Mouse (Mus musculus) spleen, embryonic (tissue): Measurements from ENCODE around the gene Nckap5.
"Not testable (repeated sequence)": the region's sequence is repeated elsewhere in the genome, so short reads cannot be mapped to it uniquely, and the experiment has no call there.

Source experiments
- CTCF ChIA-PET: fragments of 350-600 bp; sonication (Branson Sonifier 250); formaldehyde crosslinking; loops from one replicate; lab custom pipeline; 2022; lab: Charles Lee

Nckap5 gene

DNA sequence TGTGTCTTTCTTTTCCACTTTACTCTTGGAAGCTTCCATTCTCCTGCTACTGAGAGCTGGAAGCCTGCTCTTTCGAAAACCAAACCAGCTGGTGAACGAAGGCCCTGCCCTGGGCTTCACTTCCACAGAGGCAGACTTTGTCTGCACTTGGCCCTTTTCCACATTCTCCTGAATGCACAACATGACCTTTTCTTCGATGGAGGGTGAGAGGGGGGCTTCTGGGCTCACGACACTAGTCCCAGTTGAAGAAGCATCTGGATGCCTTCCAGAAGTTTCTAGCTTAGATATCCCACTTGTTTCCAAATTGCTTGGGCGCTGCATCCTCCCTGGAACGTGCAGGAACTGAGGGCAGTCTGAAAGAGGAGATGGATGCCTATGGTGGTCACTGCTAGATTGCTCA is 806.1 kb downstream of the Nckap5 start:
- CTCF ChIA-PET = no interaction called here

DNA sequence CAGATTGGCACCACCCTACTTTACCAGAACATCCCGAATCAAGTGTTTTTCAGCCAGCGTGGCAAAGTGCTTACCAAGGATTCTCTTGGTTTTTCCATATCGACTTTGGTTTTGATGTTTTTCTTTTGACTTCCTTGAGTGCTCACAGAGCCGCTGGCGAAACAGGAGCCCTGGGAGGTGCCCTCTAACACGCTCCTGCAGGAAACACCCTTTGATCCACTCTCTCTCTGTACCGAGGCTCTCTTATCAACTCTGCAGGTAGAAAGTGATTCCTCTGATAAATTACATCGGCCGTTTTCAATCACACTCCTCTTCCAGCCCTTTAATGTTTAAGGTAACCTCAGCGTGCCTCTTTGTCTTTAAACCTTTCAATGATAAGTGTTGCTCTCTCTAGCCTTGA is 807.6 kb downstream of the Nckap5 start:
- CTCF ChIA-PET = no interaction called here

DNA sequence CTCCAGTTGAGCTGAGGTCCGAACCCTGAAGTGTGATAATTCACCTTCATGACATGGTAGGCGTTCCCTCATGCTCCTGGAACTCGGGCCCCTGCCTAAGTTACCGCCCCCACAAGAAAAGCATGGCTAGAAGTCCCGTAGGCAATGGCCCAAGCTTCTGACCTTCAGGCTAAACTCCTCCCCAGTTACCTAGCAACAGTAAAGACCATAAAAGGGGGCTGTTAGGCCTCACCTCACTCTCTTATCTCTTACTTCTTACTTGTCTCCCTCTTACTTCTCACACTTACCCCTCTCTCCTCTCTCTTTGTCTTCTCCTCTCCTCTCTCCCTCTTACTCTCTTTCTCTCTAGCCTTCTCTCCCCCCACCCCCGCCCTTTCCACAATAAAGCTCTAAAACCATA is 811.9 kb downstream of the Nckap5 start:
- CTCF ChIA-PET = not testable (repeated sequence)

DNA sequence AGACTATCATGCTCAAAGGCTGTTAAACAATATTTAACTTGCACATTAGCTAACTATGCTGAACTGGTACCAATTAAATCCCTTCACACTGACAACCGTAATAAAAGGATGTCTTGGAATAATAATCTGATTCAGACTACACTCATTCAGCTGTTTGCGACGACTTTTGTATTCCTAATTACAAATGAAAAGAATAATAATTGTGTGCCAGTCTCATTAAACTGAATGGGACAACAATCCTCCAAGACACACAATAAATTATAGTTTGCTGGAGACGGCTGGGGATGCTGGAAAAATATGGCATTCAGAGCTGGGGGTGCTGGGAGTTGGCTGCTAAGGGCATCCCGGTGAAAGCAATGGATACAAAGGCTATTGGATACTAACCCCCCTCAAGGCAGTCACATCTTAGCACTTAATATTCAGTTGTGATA is 818.9 kb downstream of the Nckap5 start:
- CTCF ChIA-PET = no interaction called here

DNA sequence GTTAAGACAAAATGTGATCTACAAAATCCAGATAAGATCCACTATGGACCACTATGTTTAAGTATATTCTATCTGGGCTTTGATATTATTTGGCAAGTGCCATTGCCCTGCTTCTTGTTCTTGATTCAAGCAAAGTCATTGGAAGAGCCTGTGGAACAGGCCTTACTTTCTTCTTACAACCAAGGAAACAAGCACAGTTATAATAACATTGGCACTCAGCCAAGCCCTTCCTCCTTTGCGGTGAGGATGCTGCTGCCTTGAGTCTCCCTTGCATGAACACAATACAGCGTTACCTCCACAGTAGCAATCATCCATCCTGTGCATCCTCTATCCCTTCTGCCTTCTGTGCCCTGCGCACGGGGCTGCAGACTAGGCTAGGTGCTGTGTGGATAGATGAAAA is 823.0 kb downstream of the Nckap5 start:
- CTCF ChIA-PET = no interaction called here

DNA sequence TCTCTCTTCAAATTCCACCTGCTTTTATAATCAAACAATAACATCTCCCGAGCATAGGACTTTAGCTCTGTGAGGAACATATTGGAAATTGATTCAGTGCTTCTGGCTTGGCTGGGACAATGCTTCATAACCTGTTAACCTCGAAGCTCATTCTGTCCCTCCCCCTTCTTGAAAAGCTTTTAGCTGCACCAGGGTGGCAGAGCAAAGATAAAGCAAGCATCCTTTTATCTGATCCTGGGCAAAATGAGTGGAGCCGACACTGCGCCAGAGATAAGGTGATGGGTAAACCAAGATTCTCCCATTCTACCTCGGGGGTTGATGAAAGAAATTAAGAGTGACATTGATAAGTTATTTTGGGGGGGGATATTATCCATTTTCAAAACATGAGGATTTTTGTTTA is 824.9 kb downstream of the Nckap5 start:
- CTCF ChIA-PET = no interaction called here

DNA sequence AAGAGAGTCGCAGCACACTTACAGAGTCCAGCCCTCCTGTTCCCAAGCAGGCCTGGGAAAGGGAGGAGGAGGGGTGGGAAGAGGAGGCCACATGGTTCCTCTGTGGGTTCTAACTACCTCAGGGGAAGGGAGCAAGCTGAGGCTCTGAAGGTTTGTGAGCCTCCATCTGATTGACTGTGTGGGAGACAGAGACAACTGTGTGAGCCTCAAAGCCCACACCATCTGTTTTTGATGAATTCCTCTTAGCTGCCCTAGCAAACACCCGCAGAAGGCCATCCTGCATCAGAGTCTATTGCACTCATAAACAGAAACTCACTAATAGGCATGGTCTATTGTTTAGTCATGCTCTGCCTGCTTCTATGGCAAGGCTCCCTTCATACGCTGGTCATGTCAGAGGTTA is 834.1 kb downstream of the Nckap5 start:
- CTCF ChIA-PET = no interaction called here

DNA sequence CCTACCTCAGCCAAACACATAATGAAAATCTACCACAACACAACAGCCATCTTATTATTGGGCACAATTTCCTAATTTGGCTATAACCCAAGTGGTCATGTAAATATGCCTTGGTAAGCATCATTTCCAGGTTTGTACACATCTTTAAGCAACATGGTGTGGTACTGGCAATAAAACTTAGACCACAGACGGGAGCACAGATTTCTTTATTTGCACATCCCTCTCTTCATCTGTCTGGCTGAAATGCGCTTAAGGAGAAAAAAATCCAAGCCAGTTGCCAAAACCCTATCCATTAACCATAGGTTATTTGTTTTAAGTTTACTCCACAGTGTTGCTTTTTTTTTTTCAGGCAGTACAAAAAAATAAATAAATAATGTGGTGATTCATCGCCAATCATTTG is 842.8 kb downstream of the Nckap5 start:
- CTCF ChIA-PET = no interaction called here

DNA sequence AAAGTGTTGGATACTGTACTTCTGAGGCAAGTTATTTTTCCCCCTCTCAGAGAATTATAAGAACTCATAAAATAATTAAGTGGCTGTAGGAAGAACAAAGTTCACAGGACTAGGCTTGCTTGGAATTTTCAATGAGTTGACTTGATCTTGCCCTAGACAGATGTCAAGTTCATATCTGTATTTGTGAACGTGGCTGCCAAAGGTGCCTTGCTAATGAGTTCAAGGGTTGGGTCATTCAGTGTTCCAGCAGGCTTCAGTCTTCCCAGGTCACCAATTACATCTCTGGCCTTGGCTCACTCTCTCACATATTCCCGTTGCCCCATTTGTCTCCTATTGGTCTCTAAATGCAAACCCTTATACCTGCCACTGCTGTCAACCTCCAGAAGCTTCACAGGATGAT is 846.0 kb downstream of the Nckap5 start:
- CTCF ChIA-PET = no interaction called here

DNA sequence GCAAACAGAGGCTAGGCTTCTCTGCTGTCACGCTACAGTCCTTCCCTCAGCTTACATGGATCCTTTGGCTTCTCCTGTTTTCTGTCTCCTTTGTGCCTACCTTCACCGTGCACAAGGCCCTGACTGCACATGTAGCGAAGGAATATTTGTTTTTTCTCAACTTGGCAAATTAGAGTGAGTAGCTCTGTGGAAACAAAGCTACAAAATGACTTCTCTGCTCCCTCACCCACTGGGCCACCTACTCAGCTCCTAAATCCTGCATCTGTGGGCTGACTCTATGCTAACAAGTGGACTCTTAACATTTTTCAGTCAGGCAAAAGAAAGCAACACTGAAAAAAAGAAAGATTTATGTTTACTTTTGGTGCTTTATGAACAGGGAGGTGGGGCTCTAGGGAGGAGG is 856.0 kb downstream of the Nckap5 start:
- CTCF ChIA-PET = no interaction called here

DNA sequence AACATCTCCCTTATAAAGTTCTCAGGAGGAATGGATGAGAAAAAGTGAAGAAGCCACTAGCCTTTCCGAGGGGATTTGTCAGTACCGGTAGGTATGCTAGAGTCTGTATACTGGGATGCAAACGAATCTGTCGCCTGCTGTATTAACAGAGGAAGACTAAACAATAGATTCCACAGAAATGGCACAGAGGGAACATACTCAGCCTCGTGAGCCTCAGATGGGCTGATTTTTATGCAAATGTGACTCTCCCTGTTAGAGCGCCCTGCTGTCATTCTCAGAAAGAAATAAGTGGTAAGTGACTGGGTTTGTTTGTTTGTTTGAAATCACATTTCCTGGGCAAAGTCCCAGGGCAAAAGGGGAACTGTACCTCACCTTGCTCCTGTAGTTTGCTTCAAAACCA is 858.7 kb downstream of the Nckap5 start:
- CTCF ChIA-PET = no interaction called here

DNA sequence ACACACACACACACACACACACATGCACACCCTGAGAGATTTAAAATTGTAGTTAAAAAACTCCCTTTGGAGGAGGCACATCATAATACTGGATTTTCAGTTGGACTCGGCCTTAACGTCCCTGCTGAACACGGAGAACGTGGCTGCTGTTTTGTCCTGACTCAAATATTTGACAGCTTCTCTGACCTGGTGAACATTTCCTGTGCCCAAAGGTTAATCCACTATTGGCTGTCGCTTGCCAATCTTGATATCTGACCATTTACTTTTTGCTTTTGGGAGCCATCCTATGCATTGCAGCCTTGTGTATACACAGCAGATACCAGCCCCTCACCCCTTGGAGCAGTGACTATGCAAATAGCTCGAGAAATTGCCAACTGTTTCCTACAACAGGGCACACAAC is 862.9 kb downstream of the Nckap5 start:
- CTCF ChIA-PET = no interaction called here

DNA sequence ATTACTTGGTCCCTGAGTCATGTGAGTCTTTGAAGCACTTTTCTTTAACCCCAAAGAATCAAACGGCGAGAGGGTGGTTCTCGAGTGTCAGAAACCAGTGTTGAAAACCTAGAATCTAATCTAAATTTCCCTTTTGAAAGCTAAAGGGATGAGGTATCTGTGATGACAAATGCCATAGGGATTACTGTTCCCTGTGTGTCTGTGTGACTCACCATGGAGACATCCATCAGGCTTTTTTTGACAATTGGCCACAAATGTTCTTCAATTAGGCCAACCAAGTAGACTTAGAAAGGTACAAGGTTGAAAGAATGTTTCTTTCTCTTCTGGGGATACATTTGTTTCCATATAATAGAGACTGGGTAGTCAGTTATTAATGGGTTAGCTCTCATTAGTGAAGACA is 879.6 kb downstream of the Nckap5 start:
- CTCF ChIA-PET = no interaction called here

DNA sequence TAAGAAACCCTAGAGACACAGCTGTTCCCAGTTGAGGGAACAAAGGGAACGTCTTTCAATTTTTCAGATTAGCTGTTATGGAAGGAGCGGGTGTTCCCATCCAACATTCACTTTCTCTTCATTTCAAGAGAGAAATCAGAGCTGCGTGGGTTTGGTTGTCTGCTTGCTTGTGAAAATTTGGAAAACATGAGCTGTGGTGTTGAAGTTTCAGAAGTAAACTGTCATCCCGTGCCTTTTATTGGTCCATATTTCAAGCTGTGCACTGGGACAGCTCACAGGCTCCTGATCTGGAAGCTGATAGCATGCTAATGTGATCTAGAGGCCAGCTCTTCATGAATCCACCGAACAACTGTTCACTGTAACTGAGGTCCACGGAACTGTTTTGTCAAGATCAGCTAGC is 881.5 kb downstream of the Nckap5 start:
- CTCF ChIA-PET = no interaction called here

DNA sequence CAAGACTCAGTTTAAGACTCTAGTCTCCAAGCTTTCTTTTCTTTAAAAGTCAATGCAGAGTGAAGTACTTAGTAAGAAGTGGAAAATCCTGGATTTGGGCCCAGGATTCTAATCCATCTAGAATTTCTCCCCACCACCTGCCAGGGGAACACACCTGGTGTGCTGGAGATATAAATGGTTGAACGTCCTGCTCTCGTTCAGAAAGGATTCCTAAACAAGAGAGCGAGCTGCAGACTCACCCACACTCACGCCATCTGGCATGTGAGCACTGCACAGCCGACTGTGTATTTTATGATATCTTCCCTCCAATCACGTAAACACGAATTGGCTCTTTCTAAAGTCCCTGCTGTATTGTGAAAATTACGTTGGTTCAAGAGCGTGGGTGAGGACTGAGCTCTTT is 885.5 kb downstream of the Nckap5 start:
- CTCF ChIA-PET = no interaction called here

DNA sequence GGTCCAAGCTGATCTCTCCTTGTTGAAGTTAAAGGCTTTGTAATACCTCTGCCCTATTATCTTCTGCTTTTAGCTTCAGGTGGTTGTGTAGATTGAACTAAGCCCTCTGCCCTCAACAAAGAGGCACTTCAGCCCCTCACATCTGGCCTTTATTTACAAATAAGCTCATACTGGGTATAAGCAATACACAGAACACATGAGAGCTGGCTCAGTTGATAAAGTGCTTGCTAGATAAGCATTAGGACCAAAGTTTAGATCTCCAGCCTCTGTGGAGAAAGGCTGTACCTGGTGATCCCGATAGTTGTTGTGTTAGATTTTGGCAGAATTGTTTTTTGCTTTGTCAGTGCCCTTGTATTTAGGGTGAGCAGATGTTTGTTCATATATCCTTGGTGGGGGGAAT is 887.3 kb downstream of the Nckap5 start:
- CTCF ChIA-PET = no interaction called here

DNA sequence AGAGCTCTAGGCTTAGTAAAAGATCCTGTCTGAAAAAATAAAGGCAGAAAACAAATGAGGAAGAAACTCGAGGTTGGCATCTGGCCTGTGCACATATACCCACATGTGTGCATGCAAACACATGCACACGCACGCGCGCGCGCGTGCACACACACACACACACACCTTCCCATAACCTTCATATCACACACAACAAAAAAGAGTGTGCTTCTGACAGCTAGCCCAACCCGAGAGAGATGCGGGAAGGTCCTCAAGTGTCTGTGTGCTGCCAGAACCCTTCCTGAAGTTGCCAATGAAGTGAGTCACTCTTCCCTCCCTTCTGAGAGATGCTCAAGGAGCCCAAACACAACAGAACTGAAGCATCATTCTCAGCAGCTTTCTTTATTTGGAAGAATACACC is 905.1 kb downstream of the Nckap5 start:
- CTCF ChIA-PET = no interaction called here

DNA sequence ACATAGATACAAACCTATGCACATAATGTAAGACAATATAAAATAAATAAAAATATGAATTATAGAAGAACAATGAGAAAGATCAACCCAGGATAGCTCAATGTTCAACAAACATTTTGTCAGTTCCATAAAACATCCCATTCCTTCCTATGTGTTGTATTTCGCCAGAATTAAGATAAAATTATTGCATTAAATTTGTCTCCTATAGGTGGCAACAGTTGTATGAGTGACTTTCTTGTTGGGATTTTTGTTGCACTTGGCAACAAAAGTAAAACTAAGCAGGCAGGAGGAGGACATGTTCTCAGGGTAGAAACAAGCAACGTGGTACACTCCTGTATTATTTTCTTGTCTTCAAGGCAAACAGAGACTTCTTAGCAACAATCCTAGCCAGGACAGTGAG is 907.5 kb downstream of the Nckap5 start:
- CTCF ChIA-PET = no interaction called here

DNA sequence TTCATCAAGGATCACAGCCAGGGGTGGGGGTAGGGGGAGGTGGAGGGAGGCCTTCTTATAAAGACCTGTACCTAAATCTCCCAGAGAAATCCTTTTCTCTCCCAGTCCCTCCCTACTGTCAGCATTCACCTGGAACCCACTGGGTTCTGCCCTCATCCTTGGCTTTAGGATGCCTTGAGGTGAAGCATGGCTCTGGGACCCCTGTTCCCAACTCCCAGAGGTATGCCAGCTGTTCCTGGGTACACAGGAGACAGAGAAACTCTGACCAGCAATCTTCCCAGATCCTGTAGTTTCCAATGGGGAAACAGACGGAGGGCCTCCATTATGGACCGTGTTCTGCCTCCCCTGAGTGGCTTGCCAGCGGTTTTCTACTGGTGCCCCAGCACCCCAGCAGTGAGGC is 909.9 kb downstream of the Nckap5 start:
- CTCF ChIA-PET = no interaction called here

DNA sequence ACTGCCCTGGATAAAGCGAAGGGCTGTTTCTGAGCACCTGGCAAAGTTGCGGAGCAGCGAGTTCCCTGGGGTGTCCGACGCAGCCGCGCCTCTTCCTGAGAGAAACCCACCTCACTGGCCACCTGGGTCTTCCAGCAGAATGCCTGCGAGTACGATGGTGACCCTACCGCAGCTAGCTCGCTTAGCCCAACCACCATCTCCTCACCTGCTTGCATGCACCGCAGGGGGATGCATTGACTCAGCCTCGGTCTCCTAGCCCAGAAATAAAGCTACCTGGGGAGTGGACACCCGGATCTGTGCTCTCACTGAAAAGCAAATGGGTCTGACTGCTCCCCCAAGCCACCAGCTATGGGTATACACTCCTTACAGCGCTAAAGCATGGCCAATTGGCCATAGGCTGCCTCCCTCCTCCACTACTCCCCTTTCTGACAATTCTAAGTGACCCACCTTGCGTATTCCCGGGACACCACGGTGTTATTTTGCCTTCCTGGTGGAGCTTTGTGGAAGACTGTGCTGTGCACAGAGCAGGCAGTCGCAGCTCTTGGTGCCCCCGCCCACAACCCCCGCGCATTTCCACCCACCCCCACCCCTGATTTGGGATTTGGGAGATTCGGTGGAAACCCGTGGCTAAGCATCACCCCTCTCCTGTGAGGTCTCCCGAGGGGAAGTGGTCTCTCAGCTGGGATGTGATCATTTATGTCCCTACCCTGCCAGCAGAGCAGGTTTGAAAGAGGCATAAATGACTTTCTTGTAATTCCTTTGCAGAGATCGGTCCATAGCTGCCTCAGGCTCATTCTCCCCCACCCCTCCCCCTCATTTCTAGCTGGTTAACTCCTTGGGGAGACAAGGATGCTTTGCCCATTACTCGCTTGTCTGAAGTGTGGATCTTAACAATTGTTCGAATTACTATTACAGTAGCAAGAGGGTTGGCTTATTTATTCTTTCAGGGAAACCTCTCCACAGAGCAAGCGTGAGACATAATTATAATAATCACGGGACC is 917.7 kb downstream of the Nckap5 start, which contains the start of gene Lypd1:
Gene Lypd1, minus strand, starts transcription at position 501 of the 1,000 bp plus-strand sequence.
- CTCF ChIA-PET = no interaction called here

DNA sequence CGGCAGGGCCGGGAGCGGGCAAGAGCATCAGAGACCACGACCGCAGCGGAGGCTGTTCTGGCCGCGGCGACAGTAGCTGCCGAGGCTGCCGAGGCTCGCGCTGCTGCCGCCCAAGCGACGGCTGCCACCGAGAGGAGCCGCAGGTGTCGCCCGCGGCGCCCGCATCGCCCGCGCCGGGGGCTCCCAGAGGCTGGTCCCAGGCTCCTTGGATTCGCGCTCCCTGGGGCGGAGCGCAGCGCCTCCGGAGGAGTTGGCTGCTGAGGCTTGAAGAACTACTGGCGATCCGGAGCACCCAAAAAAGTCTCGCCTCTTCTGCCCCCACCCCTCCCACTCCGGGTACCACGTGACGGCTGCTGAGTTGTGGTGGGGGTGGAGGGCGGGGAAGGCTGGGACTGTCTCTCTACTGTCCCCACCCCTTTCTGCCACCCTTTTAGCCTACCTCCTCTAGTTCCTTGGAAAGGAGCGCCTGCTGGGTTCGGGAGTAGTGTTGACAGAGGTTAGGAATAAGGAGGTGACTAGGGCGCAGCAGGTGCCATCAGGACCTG is 918.6 kb downstream of the Nckap5 start:
- CTCF ChIA-PET = no interaction called here

DNA sequence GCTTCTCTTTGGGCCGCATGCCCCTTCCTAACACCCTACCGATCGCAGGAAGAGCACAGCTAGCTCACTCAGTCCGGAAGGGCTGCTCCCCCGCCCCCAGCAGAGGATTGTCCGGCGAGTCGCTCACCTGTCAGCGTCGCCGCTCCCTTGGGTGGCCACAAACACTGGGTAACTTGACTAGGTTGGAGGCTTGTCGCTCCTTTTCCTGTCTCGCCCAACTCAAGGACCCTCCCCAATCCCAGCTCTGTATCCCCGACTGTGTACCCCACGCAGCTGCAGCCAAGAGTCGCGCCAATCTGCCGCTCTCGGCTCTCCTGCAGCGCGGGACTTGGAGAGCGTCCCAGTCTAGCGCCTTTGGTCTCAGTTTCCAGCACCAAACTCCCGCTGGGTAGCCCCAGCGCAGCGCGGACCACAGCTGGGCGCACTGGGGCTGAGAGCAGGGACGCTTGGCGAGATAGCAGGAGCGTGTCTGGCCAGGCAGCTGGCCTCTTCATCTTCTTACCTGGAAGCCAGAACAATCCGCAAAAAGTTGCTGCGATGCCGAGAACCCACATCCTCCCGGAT is 919.2 kb downstream of the Nckap5 start:
- CTCF ChIA-PET = no interaction called here

DNA sequence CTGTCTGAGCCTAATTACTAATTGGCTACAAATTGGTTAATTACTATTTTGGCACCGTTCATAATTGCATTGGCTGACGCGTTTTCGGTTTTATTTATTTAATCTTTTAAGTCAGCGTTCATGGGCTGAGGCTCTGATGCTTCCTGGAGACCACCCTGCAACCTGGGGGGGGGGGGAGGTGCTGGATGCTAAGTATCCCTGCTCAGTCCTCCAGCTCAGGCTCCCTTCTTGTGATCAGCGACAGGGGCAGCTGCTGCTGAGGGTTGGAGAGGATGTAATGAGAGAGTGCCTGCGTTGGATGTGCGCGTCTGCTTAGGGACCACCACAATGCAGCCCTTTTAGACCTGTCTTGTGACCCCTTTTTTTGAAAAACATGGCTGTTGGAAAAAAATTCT is 919.7 kb downstream of the Nckap5 start:
- CTCF ChIA-PET = no interaction called here
